Mouse (Mus musculus) erythroblast, embryonic 14.5 days (primary cell): ENCODE results near the gene Stn1. TPM values are rescaled to one million over a fixed set of nuclear protein-coding genes. Genes with fewer than 3 reads are reported as not detected.

Experiments
- H3K27me3 ChIP-seq: 2 replicates; pipeline ENCODE4 v1.6.1; 2012; ENCODE audit warnings: inconsistent platforms; ENCODE audit not compliant: control insufficient read depth
- H3K36me3 ChIP-seq: 2 replicates; pipeline ENCODE4 v1.6.1; 2012; ENCODE audit warnings: mild to moderate bottlenecking, inconsistent platforms; ENCODE audit not compliant: control insufficient read depth
- H3K4me1 ChIP-seq: 2 replicates; pipeline ENCODE4 v1.6.1; 2012; ENCODE audit warnings: inconsistent platforms; ENCODE audit not compliant: control insufficient read depth
- H3K4me3 ChIP-seq: replicated peaks from 2 replicates; pipeline ENCODE3; 2012; ENCODE audit warnings: moderate library complexity, mild to moderate bottlenecking, inconsistent platforms
- H3K9me3 ChIP-seq: 2 replicates; pipeline ENCODE4 v1.6.1; 2012; ENCODE audit warnings: low read length, inconsistent platforms, mixed read lengths; ENCODE audit not compliant: control insufficient read depth
- GATA1 ChIP-seq: IDR thresholded peaks from 2 replicates; pipeline ENCODE4 v1.6.1; 2012; ENCODE audit warnings: low read length, inconsistent platforms, mixed read lengths
- TAL1 ChIP-seq: IDR thresholded peaks from 3 replicates; pipeline ENCODE4 v1.6.1; 2012; ENCODE audit warnings: low read length, inconsistent platforms, mixed read lengths
- polyA plus RNA-seq: library from polyadenylated mRNA; stranded (reverse); fragments of >175 nt; gene quantifications from 2 replicates; pipeline ENCODE4 v1.2.3, GENCODE M21; 2012

Gene Stn1
- polyA plus RNA-seq, 1 experiment: 0.38 TPM

GRCm38 (mm10) chr19:47548432-47549076 lies 11.2 kb upstream of the Stn1 start:
- TF ChIP-seq GATA1: no peak
- TF ChIP-seq TAL1: no peak
- no peak overlapping the region for H3K4me3 ChIP-seq
- H3K4me1 ChIP-seq: peaks cover 4% of the 10 kb centered on the region
- peaks cover 2% of the 10 kb centered on the region for H3K9me3 ChIP-seq
- no peaks in the 10 kb centered on the region for H3K36me3 ChIP-seq
- H3K27me3 ChIP-seq: peaks cover 2% of the 10 kb centered on the region; the same call in 1 of the 2 replicates

- Histone ChIP-seq H3K27me3 (peaks cover 15% of the 10 kb centered on the region), H3K36me3 (no peaks in the 10 kb centered on the region), H3K9me3 (peaks cover 2% of the 10 kb centered on the region), H3K4me3 (no peak overlapping the region), H3K4me1 (peaks cover 4% of the 10 kb centered on the region)
- TF ChIP-seq TAL1: no peak
- no peak for TF ChIP-seq GATA1
Observed at GRCm38 (mm10) chr19:47545528-47545927, 8.2 kb upstream of the Stn1 start.

- H3K27me3 ChIP-seq: peaks cover 17% of the 10 kb centered on the region
- H3K4me3 ChIP-seq: no peak overlapping the region
- TF ChIP-seq TAL1 (no peak), GATA1 (no peak)
- peaks cover 4% of the 10 kb centered on the region for H3K4me1 ChIP-seq
- H3K36me3 ChIP-seq: no peaks in the 10 kb centered on the region
- no peaks in the 10 kb centered on the region for H3K9me3 ChIP-seq
Observed at GRCm38 (mm10) chr19:47545055-47545454, 7.7 kb upstream of the Stn1 start.

DNA sequence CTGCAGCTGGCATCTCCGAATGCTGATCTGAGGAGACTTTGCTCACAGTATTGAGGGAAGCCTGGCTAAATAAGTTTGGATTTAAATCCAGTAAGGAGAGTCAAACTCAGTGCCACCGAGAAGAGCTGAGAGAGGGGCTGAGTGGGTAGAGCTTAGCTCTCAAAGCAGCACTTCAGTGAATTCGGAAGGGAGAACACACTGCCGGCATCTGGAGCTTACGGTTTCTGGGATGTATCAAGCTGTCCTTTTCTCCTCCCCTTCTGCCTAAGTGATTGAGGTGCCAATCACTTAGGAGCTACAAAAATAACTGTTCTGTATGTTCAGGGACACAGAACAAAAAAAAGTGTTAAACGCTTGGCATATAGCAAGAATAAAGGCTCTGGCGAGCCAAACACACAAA lies 5.1 kb upstream of the Stn1 start:
- peaks cover 12% of the 10 kb centered on the region for H3K4me1 ChIP-seq
- peaks cover 28% of the 10 kb centered on the region for H3K27me3 ChIP-seq
- TF ChIP-seq GATA1 (no peak), TAL1 (no peak)

GRCm38 (mm10) chr19:47538801-47539200 lies 1.5 kb upstream of the Stn1 start:
- peaks cover 36% of the 10 kb centered on the region for H3K4me1 ChIP-seq
- H3K4me3 ChIP-seq: no peak overlapping the region
- peaks cover 26% of the 10 kb centered on the region for H3K27me3 ChIP-seq
- no peaks in the 10 kb centered on the region for H3K36me3 ChIP-seq
- no peak for TF ChIP-seq GATA1
- no peak for TF ChIP-seq TAL1
- no peaks in the 10 kb centered on the region for H3K9me3 ChIP-seq

More for the DNA sequence above, 5.1 kb upstream of the Stn1 start:
- Histone ChIP-seq H3K4me3 (no peak overlapping the region), H3K9me3 (no peaks in the 10 kb centered on the region), H3K36me3 (no peaks in the 10 kb centered on the region)

GRCm38 (mm10) chr19:47537879-47538278 lies 572 bp upstream of the Stn1 start:
- Histone ChIP-seq H3K4me3 (peak overlapping the region; percentile 72), H3K9me3 (no peaks in the 10 kb centered on the region), H3K36me3 (peaks cover 4% of the 10 kb centered on the region), H3K27me3 (peaks cover 26% of the 10 kb centered on the region), H3K4me1 (peaks cover 38% of the 10 kb centered on the region)
- TF ChIP-seq GATA1 (no peak), TAL1 (no peak)

- Histone ChIP-seq H3K36me3 (peaks cover 8% of the 10 kb centered on the region), H3K9me3 (peaks cover 2% of the 10 kb centered on the region; the same call in 1 of the 2 replicates), H3K4me1 (peaks cover 42% of the 10 kb centered on the region), H3K4me3 (peak overlapping the region; percentile 72), H3K27me3 (peaks cover 17% of the 10 kb centered on the region)
- TF ChIP-seq GATA1 (no peak), TAL1 (no peak)
Observed at GRCm38 (mm10) chr19:47536521-47537299, 597 bp downstream of the Stn1 start.

DNA sequence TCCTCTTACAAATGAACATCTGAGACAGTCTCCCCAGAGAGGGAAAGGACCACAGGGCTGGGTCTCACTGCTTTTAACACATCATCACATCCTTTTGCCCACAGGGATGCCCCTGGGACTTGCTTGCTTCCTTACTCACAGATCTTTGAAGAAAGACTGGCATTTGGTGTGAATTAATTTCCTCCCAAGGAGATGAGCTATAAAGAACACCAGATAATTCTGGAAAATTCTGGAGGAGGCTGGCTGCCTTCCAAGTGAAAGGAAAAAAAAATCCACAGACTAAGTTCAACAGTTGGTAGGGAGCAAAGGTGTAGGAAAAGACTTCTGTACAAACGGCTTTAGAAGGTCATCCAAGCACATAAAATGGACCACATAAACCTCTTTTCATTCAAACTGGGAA lies 3.2 kb downstream of the Stn1 start:
- peaks cover 2% of the 10 kb centered on the region; the same call in 1 of the 2 replicates for H3K9me3 ChIP-seq
- peaks cover 56% of the 10 kb centered on the region for H3K4me1 ChIP-seq
- no peak overlapping the region for H3K4me3 ChIP-seq
- peaks cover 12% of the 10 kb centered on the region for H3K36me3 ChIP-seq
- TF ChIP-seq TAL1: no peak
- TF ChIP-seq GATA1: no peak
- peaks cover 10% of the 10 kb centered on the region for H3K27me3 ChIP-seq

DNA sequence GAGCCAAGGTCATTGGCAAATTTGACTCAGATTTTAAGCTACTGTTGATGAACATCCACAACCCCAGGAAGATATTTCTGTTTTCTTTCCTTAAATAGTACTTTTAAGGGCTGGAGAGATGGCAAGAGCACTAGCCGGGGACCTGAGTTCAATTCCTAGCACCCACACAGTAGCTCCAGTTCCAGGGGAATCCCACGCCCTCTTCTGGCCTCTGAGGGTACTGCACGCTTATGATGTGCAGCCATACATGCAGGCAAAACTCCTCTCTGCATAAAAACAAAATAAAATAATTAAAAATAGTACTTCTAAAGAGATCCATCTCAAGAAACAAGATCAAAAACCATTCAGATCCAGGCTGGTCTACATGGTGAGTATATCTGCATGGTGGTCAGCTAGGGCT lies 4.9 kb downstream of the Stn1 start:
- peaks cover 17% of the 10 kb centered on the region for H3K36me3 ChIP-seq
- H3K9me3 ChIP-seq: peaks cover 2% of the 10 kb centered on the region; the same call in 1 of the 2 replicates
- peaks cover 44% of the 10 kb centered on the region for H3K4me1 ChIP-seq
- no peaks in the 10 kb centered on the region for H3K27me3 ChIP-seq
- H3K4me3 ChIP-seq: no peak overlapping the region
- no peak for TF ChIP-seq GATA1
- TF ChIP-seq TAL1: no peak
